Mouse (Mus musculus) testis, adult 2 months (tissue): ENCODE results near the gene Armc9.

ENCODE experiments used
- CTCF ChIP-seq: fragments of 200-500 bp; IDR thresholded peaks from 2 replicates; pipeline ENCODE4 v1.5.1; 2012; ENCODE audit warnings: low read depth, mild to moderate bottlenecking, inconsistent platforms, low read length, moderate library complexity; ENCODE audit not compliant: control insufficient read depth, insufficient read depth, insufficient replicate concordance
- POLR2A ChIP-seq: fragments of 200-500 bp; IDR thresholded peaks from 2 replicates; pipeline ENCODE4 v1.6.1; 2012; ENCODE audit warnings: low read depth, mild to moderate bottlenecking, inconsistent platforms, low read length, moderate library complexity; ENCODE audit not compliant: control insufficient read depth

DNA sequence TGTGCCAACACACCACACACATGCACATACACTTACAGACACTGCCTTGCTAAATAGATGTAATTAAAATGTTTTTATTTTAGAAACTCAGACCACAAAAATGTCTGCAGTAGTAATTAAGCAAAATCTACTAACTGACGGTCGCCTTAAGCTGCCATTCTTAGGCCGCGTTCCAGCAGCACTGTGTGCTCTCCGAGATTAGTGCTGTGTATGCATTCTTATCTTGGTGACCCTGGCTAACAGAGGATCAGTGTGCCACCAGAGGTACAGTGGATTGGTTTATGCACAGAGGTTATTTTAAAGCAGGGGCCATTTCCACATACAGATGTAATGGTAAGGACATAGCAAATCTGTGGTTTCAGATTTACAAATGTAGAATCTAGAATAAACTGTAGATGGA is 6.5 kb downstream of the Armc9 start:
- TF ChIP-seq POLR2A = no peak
- no peak for TF ChIP-seq CTCF
